Mouse (Mus musculus): ENCODE data around the gene Hormad2. TPM values are rescaled to one million over a fixed set of nuclear protein-coding genes. Genes with fewer than 3 reads are reported as not detected.

Hormad2 gene
- polyA plus RNA-seq, 1 experiment from 2014 or later = 0.34 TPM

DNA sequence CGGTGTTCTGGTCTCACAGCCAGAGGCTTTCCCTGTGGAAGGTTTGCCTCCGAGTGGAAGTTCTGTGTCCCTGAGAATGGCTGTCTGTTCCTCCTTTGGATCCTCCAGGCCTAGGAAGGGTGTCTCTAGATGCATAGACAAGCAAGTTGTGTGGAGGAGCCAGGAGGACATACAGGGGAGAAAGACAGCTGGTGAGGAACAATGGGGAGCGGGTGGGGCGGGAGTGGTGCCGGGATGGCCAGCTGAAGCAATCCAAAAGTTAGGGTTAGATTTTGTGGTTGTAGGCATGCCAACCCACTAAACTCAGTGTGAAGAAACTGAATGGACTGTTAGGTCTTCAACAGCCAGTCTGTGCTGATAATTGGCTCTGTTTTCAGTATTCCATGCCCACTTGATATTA lies 30.8 kb upstream of the Hormad2 start:
- Histone ChIP-seq H3K36me3 (ENCODE audit: control insufficient read depth, insufficient read depth, low read length) (no peaks in the 10 kb centered on the region), H3K4me2 (ENCODE audit: low read length) (no peak overlapping the region), H3K4me3 (ENCODE audit: low read depth, low read length) (no peak overlapping the region), H3K9me3 (ENCODE audit: control insufficient read depth, low read length) (no peaks in the 10 kb centered on the region), H3K27ac (ENCODE audit: low read depth) (no peak overlapping the region), H3K4me1 (replicated peaks; ENCODE audit: control insufficient read depth, insufficient read depth, low read length) (no peaks in the 10 kb centered on the region), H3K9ac (ENCODE audit: low read length) (no peak overlapping the region), H3K27me3 (replicated peaks; ENCODE audit: control insufficient read depth, insufficient read depth, low read length) (no peaks in the 10 kb centered on the region)
- WGBS = 80% methylated on average over 5 of the region's 5 CpGs
- ATAC-seq (replicated peaks; ENCODE audit: low FRiP score, low TSS enrichment, low read depth) = no peak
- no peak for DNase-seq (ENCODE audit: low spot score)

DNA sequence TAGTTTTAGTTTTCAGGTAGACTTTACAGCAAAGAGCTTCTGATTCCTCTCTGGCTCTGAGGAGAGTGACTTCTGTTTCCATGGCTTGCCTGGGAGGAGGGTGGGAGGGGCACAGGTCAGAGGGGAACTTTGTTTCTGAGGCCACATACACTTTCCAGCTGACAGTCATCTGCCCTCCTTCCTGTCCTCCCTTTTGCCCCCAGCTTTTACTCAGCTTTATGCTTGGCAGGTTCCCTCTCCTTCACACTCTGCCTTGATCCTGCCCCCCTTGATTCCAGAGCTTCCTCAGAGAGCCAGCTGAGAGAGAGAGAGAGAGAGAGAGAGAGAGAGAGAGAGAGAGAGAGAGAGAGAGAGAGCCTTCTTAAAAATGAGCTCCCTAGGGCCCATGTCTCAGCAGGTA lies 30.3 kb upstream of the Hormad2 start:
- no peak overlapping the region for H3K27ac ChIP-seq (ENCODE audit: low read depth)
- no peaks in the 10 kb centered on the region for H3K9me3 ChIP-seq (ENCODE audit: control insufficient read depth, low read length)
- no peak overlapping the region for H3K9ac ChIP-seq (ENCODE audit: low read length)
- no peaks in the 10 kb centered on the region for H3K4me1 ChIP-seq (replicated peaks; ENCODE audit: control insufficient read depth, insufficient read depth, low read length)
- no peaks in the 10 kb centered on the region for H3K27me3 ChIP-seq (replicated peaks; ENCODE audit: control insufficient read depth, insufficient read depth, low read length)
- no peaks in the 10 kb centered on the region for H3K36me3 ChIP-seq (ENCODE audit: control insufficient read depth, insufficient read depth, low read length)
- ATAC-seq (replicated peaks; ENCODE audit: low FRiP score, low TSS enrichment, low read depth) (no peak), DNase-seq (ENCODE audit: low spot score) (no peak)
- H3K4me2 ChIP-seq (ENCODE audit: low read length) = no peak overlapping the region
- no peak overlapping the region for H3K4me3 ChIP-seq (ENCODE audit: low read depth, low read length)

DNA sequence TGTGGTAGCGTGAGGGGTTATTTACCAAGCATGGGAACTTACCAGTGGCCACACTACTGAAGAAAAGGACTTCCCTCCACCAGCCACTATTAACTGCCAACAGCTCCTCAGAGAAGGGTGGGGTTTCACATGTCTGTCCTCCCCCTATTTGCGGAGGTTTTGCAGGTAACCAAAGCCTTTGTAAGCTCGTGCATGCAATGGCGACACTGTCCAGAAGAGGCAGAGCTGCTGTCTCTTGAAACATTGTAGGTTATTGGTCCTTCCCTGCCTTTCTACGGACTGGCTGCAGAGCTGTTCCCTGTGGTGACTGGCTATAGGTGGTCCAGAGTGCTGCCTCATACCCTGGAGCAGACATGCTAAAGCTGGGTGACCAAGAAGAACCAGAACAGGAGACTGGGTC lies 28.2 kb upstream of the Hormad2 start:
- H3K4me1 ChIP-seq (replicated peaks; ENCODE audit: control insufficient read depth, insufficient read depth, low read length) = no peaks in the 10 kb centered on the region
- 65% methylated on average over 5 of the region's 5 CpGs for WGBS
- no peak overlapping the region for H3K27ac ChIP-seq (ENCODE audit: low read depth)
- H3K4me2 ChIP-seq (ENCODE audit: low read length) = no peak overlapping the region
- no peak overlapping the region for H3K9ac ChIP-seq (ENCODE audit: low read length)
- H3K4me3 ChIP-seq (ENCODE audit: low read depth, low read length) = no peak overlapping the region
- H3K9me3 ChIP-seq (ENCODE audit: control insufficient read depth, low read length) = no peaks in the 10 kb centered on the region
- no peaks in the 10 kb centered on the region for H3K36me3 ChIP-seq (ENCODE audit: control insufficient read depth, insufficient read depth, low read length)
- no peaks in the 10 kb centered on the region for H3K27me3 ChIP-seq (replicated peaks; ENCODE audit: control insufficient read depth, insufficient read depth, low read length)
- ATAC-seq (replicated peaks; ENCODE audit: low FRiP score, low TSS enrichment, low read depth) = no peak
- DNase-seq (ENCODE audit: low spot score) = no peak

DNA sequence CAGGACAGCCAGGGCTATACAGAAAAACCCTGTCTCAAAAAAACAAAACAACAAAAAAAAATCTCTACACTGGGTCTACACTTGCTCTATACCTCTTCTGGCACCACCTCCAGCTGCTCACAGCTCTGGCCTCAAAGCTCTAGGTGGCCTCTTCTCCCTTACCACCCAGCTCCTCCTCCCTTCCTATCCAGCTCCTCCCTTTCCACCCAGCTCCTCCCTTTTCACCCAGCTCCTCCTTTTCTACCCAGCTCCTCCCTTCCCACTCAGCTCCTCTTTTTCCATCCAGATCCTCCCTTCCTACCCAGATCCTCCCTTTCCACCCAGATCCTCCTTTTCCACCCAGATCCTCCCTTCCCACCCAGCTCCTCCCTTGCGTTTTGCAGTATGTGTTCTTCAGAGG lies 26.5 kb upstream of the Hormad2 start:
- no peak overlapping the region for H3K27ac ChIP-seq (ENCODE audit: low read depth)
- H3K4me3 ChIP-seq (ENCODE audit: low read depth, low read length) = no peak overlapping the region
- no peaks in the 10 kb centered on the region for H3K9me3 ChIP-seq (ENCODE audit: control insufficient read depth, low read length)
- WGBS = 94% methylated on average over 1 of the region's 1 CpGs
- no peaks in the 10 kb centered on the region for H3K36me3 ChIP-seq (ENCODE audit: control insufficient read depth, insufficient read depth, low read length)
- H3K4me1 ChIP-seq (replicated peaks; ENCODE audit: control insufficient read depth, insufficient read depth, low read length) = no peaks in the 10 kb centered on the region
- H3K9ac ChIP-seq (ENCODE audit: low read length) = no peak overlapping the region
- ATAC-seq (replicated peaks; ENCODE audit: low FRiP score, low TSS enrichment, low read depth) = no peak
- no peak overlapping the region for H3K4me2 ChIP-seq (ENCODE audit: low read length)
- H3K27me3 ChIP-seq (replicated peaks; ENCODE audit: control insufficient read depth, insufficient read depth, low read length) = no peaks in the 10 kb centered on the region
- no peak for DNase-seq (ENCODE audit: low spot score)

DNA sequence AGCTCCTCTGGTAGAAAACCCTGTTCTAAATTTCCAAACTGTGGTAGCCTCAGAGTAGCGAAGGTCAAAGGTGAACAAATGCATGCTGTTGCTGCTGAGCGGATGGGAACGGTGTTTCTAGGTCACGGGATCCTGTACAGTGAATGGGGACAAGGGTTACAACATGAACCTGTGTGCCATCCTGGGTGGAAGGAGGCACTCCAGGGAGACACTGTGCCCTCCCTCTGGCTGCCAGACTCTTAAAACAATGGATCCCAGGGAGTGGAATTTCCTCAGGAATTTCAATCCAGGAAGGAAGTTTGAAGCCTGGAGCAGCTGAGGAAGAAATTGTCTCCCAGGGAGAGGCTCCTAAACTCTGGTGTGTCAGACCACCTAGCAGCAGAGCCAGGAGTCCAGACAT lies 25.3 kb upstream of the Hormad2 start:
- Histone ChIP-seq H3K9me3 (ENCODE audit: control insufficient read depth, low read length) (no peaks in the 10 kb centered on the region), H3K4me1 (replicated peaks; ENCODE audit: control insufficient read depth, insufficient read depth, low read length) (no peaks in the 10 kb centered on the region), H3K9ac (ENCODE audit: low read length) (no peak overlapping the region), H3K27ac (ENCODE audit: low read depth) (no peak overlapping the region), H3K4me3 (ENCODE audit: low read depth, low read length) (no peak overlapping the region), H3K4me2 (ENCODE audit: low read length) (no peak overlapping the region), H3K27me3 (replicated peaks; ENCODE audit: control insufficient read depth, insufficient read depth, low read length) (no peaks in the 10 kb centered on the region), H3K36me3 (ENCODE audit: control insufficient read depth, insufficient read depth, low read length) (no peaks in the 10 kb centered on the region)
- WGBS = 72% methylated on average over 4 of the region's 4 CpGs
- ATAC-seq (replicated peaks; ENCODE audit: low FRiP score, low TSS enrichment, low read depth) (no peak), DNase-seq (ENCODE audit: low spot score) (no peak)

DNA sequence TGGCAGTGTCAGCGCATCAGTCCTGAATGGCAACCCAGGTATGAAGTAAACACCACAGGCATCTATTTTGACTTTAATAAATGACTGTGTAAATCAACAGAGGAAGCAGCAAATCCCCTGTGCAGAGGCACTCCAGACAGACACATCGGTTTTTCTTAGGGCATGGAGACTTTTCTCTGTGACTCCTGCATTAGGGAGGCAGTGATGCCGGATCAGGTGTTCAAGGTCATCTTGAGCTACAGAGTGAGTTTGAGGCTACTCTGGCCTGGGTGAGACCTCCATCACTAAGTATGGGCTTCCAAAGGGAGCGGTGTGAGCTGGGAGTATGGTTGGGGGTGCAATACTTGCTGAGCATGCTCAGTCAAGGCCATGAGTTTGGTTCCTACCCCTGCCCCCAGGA lies 23.7 kb upstream of the Hormad2 start:
- H3K9ac ChIP-seq (ENCODE audit: low read length) = no peak overlapping the region
- no peaks in the 10 kb centered on the region for H3K9me3 ChIP-seq (ENCODE audit: control insufficient read depth, low read length)
- H3K36me3 ChIP-seq (ENCODE audit: control insufficient read depth, insufficient read depth, low read length) = no peaks in the 10 kb centered on the region
- no peak overlapping the region for H3K4me2 ChIP-seq (ENCODE audit: low read length)
- 82% methylated on average over 4 of the region's 4 CpGs for WGBS
- H3K4me1 ChIP-seq (replicated peaks; ENCODE audit: control insufficient read depth, insufficient read depth, low read length) = no peaks in the 10 kb centered on the region
- H3K27ac ChIP-seq (ENCODE audit: low read depth) = no peak overlapping the region
- H3K27me3 ChIP-seq (replicated peaks; ENCODE audit: control insufficient read depth, insufficient read depth, low read length) = no peaks in the 10 kb centered on the region
- ATAC-seq (replicated peaks; ENCODE audit: low FRiP score, low TSS enrichment, low read depth) = no peak
- DNase-seq (ENCODE audit: low spot score) = no peak
- no peak overlapping the region for H3K4me3 ChIP-seq (ENCODE audit: low read depth, low read length)

DNA sequence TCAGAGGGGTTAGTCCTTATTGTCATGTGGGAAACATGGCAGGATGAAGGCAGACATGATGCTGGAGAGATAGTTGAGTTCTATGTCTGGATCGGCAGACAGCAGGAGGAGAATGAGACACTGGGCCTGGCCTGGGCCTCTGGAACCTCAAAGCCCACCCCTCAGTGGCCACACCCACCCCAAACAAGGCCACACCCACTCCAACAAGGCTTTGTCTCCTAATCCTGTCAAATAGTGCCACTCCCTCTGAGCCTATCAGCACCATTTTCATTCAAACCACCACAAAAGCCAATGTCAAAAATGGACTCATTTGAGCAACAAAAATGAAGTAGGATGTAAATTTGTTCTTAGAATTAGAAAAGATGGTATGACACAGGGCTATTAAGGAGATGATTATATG lies 23.3 kb upstream of the Hormad2 start:
- ATAC-seq (replicated peaks; ENCODE audit: low FRiP score, low TSS enrichment, low read depth) (no peak), DNase-seq (ENCODE audit: low spot score) (no peak)
- Histone ChIP-seq H3K9ac (ENCODE audit: low read length) (no peak overlapping the region), H3K4me3 (ENCODE audit: low read depth, low read length) (no peak overlapping the region), H3K27ac (ENCODE audit: low read depth) (no peak overlapping the region), H3K27me3 (replicated peaks; ENCODE audit: control insufficient read depth, insufficient read depth, low read length) (no peaks in the 10 kb centered on the region), H3K9me3 (ENCODE audit: control insufficient read depth, low read length) (no peaks in the 10 kb centered on the region), H3K36me3 (ENCODE audit: control insufficient read depth, insufficient read depth, low read length) (no peaks in the 10 kb centered on the region), H3K4me1 (replicated peaks; ENCODE audit: control insufficient read depth, insufficient read depth, low read length) (no peaks in the 10 kb centered on the region), H3K4me2 (ENCODE audit: low read length) (no peak overlapping the region)
- WGBS = 68% methylated on average over 1 of the region's 1 CpGs

DNA sequence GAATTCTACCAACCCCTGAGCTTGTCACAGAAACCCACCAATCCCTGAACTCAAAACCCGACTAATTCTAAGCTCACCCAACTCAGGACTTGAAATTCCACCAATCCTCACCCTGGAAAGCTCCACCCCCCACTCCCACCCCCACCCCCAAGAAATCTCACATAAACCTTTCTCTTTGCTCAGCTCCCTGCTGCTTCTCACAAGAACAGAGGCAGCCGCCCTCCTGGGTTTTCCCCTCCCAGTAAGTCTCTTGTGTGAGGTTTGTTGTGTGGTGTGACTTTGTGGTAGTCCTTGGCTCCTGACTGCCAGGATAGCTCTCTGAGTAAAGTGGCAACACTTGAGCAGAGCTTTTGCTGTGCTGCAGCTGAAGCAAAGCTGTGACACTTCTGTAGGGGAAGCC lies 22.0 kb upstream of the Hormad2 start:
- DNase-seq (ENCODE audit: low spot score) = no peak
- no peak overlapping the region for H3K9ac ChIP-seq (ENCODE audit: low read length)
- no peak for ATAC-seq (replicated peaks; ENCODE audit: low FRiP score, low TSS enrichment, low read depth)
- no peaks in the 10 kb centered on the region for H3K9me3 ChIP-seq (ENCODE audit: control insufficient read depth, low read length)
- H3K27ac ChIP-seq (ENCODE audit: low read depth) = no peak overlapping the region
- no peaks in the 10 kb centered on the region for H3K4me1 ChIP-seq (replicated peaks; ENCODE audit: control insufficient read depth, insufficient read depth, low read length)
- no peaks in the 10 kb centered on the region for H3K27me3 ChIP-seq (replicated peaks; ENCODE audit: control insufficient read depth, insufficient read depth, low read length)
- H3K36me3 ChIP-seq (ENCODE audit: control insufficient read depth, insufficient read depth, low read length) = no peaks in the 10 kb centered on the region
- no peak overlapping the region for H3K4me2 ChIP-seq (ENCODE audit: low read length)
- WGBS = 35% methylated on average over 2 of the region's 2 CpGs
- no peak overlapping the region for H3K4me3 ChIP-seq (ENCODE audit: low read depth, low read length)

DNA sequence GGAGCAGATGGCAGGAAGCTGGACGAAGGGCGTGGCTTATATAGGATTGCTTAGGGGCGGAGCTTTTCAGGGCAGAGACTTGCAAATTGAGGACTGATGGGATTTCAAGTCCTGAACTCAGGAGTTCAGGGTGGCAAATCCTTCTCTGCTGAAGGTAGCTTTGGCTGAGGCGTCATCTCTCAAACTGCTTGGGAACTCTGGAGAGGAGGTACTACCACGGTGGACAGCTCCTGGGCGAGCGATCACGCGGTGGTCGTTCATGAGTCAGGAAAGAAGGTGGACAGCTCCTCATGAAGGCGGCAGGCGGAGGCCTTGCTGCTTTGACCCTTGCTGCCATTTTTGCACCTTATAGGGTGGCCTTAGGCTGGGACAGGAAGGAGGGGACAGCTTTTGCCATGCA lies 20.2 kb upstream of the Hormad2 start:
- H3K4me3 ChIP-seq (ENCODE audit: low read depth, low read length) = no peak overlapping the region
- H3K27ac ChIP-seq (ENCODE audit: low read depth) = no peak overlapping the region
- no peaks in the 10 kb centered on the region for H3K9me3 ChIP-seq (ENCODE audit: control insufficient read depth, low read length)
- H3K36me3 ChIP-seq (ENCODE audit: control insufficient read depth, insufficient read depth, low read length) = no peaks in the 10 kb centered on the region
- no peak for ATAC-seq (replicated peaks; ENCODE audit: low FRiP score, low TSS enrichment, low read depth)
- peak; percentile 73 for DNase-seq (ENCODE audit: low spot score)
- no peak overlapping the region for H3K9ac ChIP-seq (ENCODE audit: low read length)
- H3K4me2 ChIP-seq (ENCODE audit: low read length) = no peak overlapping the region
- H3K27me3 ChIP-seq (replicated peaks; ENCODE audit: control insufficient read depth, insufficient read depth, low read length) = no peaks in the 10 kb centered on the region
- 11% methylated on average over 12 of the region's 12 CpGs for WGBS
- H3K4me1 ChIP-seq (replicated peaks; ENCODE audit: control insufficient read depth, insufficient read depth, low read length) = no peaks in the 10 kb centered on the region
